Mouse (Mus musculus): ENCODE results near the gene Rrp12.

DNA sequence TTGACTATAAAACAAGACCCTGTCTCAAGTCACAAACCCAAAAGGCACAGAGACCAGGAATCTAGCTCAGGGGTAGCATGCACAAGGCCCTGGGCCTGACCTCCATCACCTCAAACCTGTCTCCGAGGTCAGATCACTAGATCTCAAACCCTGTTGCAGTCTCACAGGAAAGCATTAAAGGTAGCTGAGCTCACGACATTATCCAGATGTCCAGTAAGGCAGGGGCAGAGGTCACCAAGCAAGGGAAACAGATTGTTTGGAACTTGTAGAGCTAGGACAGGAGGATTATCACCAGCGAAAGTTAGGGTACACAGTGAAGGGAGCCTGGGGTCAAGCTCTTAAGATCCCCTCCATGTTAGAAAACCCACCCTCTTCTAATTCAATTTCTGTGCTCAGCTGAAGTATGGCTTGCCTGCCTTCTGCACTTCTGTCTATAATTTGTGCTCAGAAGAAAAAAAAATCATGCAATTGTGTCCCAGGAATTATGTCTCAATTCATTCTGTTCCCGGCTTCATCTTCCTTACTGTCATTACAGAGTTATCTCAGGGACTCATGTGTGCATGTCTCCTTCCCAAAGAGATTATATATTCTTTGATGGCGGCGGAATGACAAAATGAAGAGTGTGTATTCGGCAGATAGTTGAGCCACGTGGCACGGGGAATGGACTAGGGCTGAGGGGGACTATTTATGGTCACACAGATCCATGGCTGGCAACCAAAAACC, 58.6 kb downstream of the Rrp12 start:
- no peak for TF ChIP-seq GATA1 (IDR thresholded peaks at IDR 0.05; ENCODE audit: borderline replicate concordance, low read length)
- TF ChIP-seq FLI1 (IDR thresholded peaks at IDR 0.05; ENCODE audit: low read length), result no peak

Data from megakaryocyte, embryonic 14.5 days (primary cell).